Comparison of ENCODE assay signal across 9 mouse cellular contexts in genomic region chr4:58206115-58206945, GRCm38 (mm10). TPM values are rescaled to one million over a fixed set of nuclear protein-coding genes. Genes with fewer than 3 reads are reported as not detected.
DNase-seq lines count a peak whose midpoint lies in the region; ATAC-seq lines count a peak whose summit lies in the region.
"Had no signal": no experiment of that assay in that cellular context is flagged by ENCODE, and none has a peak within 500 bp of the region (broad histone marks: within the 10 kb centered on the region; RNA-seq: fewer than 3 reads in every experiment).

Gene Svep1 (minus strand): TSS chr4:58206859.

- peak within 1 kb of the TSS; percentile 41 for H3K4me3 ChIP-seq in forebrain, embryonic 14.5 days (ENCODE audit: low read depth, low read length)
- H3K4me3 ChIP-seq in limb, embryonic 12.5 days (replicated peaks), result peak within 1 kb of the TSS; percentile 65
- peak within 1 kb of the TSS; percentile 50 for H3K4me3 ChIP-seq in midbrain, embryonic 12.5 days

- peak within 1 kb of the TSS; percentile 43 for H3K9ac ChIP-seq in forebrain, embryonic 14.5 days (ENCODE audit: low read length)
- H3K9ac ChIP-seq in limb, embryonic 12.5 days (replicated peaks), result peak within 1 kb of the TSS; percentile 69
- peak within 1 kb of the TSS; percentile 49; the same call in 1 of the 2 replicates for H3K9ac ChIP-seq in midbrain, embryonic 12.5 days (replicated peaks)

- no peaks in the 10 kb centered on the region for H3K4me1 ChIP-seq in forebrain, embryonic 14.5 days (ENCODE audit: control insufficient read depth, insufficient read depth, low read length)
- peaks cover 18% of the 10 kb centered on the region for H3K4me1 ChIP-seq in limb, embryonic 12.5 days (replicated peaks)
- peaks cover 13% of the 10 kb centered on the region for H3K4me1 ChIP-seq in midbrain, embryonic 12.5 days

- 1% methylated on average over 46 of the region's 47 CpGs for WGBS in forebrain, embryonic 14.5 days
- WGBS in limb, embryonic 12.5 days, result under 1% methylated on average over 47 of the region's 47 CpGs
- under 1% methylated on average over 47 of the region's 47 CpGs for WGBS in midbrain, embryonic 12.5 days

- no peak within 1 kb of the TSS for H3K27ac ChIP-seq in forebrain, embryonic 14.5 days (ENCODE audit: low read depth, low read length)
- peak within 1 kb of the TSS; percentile 64 for H3K27ac ChIP-seq in limb, embryonic 12.5 days
- no peak within 1 kb of the TSS for H3K27ac ChIP-seq in midbrain, embryonic 12.5 days (replicated peaks)
- H3K27ac ChIP-seq: macrophage had no signal

- no peaks in the 10 kb centered on the region for H3K36me3 ChIP-seq in forebrain, embryonic 14.5 days (ENCODE audit: control insufficient read depth, insufficient read depth, low read length)
- no peaks in the 10 kb centered on the region for H3K36me3 ChIP-seq in limb, embryonic 12.5 days
- no peaks in the 10 kb centered on the region for H3K36me3 ChIP-seq in midbrain, embryonic 12.5 days

- H3K4me2 ChIP-seq in forebrain, embryonic 14.5 days (ENCODE audit: low read length), result peak within 1 kb of the TSS; percentile 87
- H3K4me2 ChIP-seq in limb, embryonic 12.5 days, result peak within 1 kb of the TSS; percentile 97
- peak within 1 kb of the TSS; percentile 89 for H3K4me2 ChIP-seq in midbrain, embryonic 12.5 days (replicated peaks)

- peak; percentile 49 for ATAC-seq in cerebellum, adult (ENCODE audit: insufficient number of reproducible peaks, low FRiP score, low TSS enrichment)
- peak; percentile 55 for ATAC-seq in forebrain, embryonic 14.5 days
- ATAC-seq in hematopoietic stem cell, adult 5-6 weeks (replicated peaks in 1 of 2; ENCODE audit: insufficient read depth in 1 of 2, low FRiP score in 2 of 2, low TSS enrichment in 1 of 2, low read depth in 1 of 2, poor library complexity in 2 of 2, severe bottlenecking in 2 of 2), result peak; percentile 37 to 71; a peak in 2 of 4 replicates
- peak; percentile 68 for ATAC-seq in limb, embryonic 12.5 days (ENCODE audit: insufficient number of reproducible peaks, insufficient read depth, low FRiP score, low TSS enrichment, low read depth)
- peak; percentile 69 for ATAC-seq in midbrain, embryonic 12.5 days (ENCODE audit: low FRiP score, low read depth)

- DNase-seq in kidney, adult 11 months, result peak; percentile 13
- DNase-seq in kidney, adult 9 months, result no peak
- DNase-seq in forebrain, embryonic 14.5 days (ENCODE audit: low spot score), result peak; percentile 21
- DNase-seq in urinary bladder, postnatal 36 days (ENCODE audit: low spot score in 2 of 2), result peak; percentile 36 to 48

- peaks cover 21% of the 10 kb centered on the region for H3K27me3 ChIP-seq in forebrain, embryonic 14.5 days (replicated peaks; ENCODE audit: control insufficient read depth, insufficient read depth, low read length)
- H3K27me3 ChIP-seq in limb, embryonic 12.5 days, result no peaks in the 10 kb centered on the region; the same call in none of the 2 replicates
- H3K27me3 ChIP-seq in midbrain, embryonic 12.5 days, result peaks cover 29% of the 10 kb centered on the region

- H3K9me3 ChIP-seq in forebrain, embryonic 14.5 days (replicated peaks; ENCODE audit: control insufficient read depth, low read length), result no peaks in the 10 kb centered on the region
- no peaks in the 10 kb centered on the region for H3K9me3 ChIP-seq in limb, embryonic 12.5 days
- H3K9me3 ChIP-seq in midbrain, embryonic 12.5 days, result no peaks in the 10 kb centered on the region

RNA-seq across cellular contexts. Expression of gene Svep1, which starts in this region (rescaled TPM):
- 0.29 and 0.51 TPM in 2 replicates for polyA plus RNA-seq in forebrain, embryonic 14.5 days (2014; fragmentation: Nextera tagmentation; extraction: Ambion mirVana)
- total RNA-seq in hematopoietic stem cell, adult 5-6 weeks (2017), result 0.10 and 0.19 TPM in 2 replicates
- 3.9 and 4.6 TPM in 2 replicates for polyA plus RNA-seq in limb, embryonic 12.5 days (2016; fragmentation: Nextera tagmentation; extraction: Ambion mirVana)
- polyA plus RNA-seq in midbrain, embryonic 12.5 days (2016; fragmentation: Nextera tagmentation; extraction: Ambion mirVana), result 2.5 and 4.0 TPM in 2 replicates
- polyA plus RNA-seq: macrophage had no signal

Comparison
In these comparisons a context has a peak if more than half of its experiments do, and no peak if none do; other contexts are left out.
1. Peak in DNase-seq, ATAC-seq, H3K4me3 ChIP-seq, H3K9ac ChIP-seq and H3K4me2 ChIP-seq in forebrain, embryonic 14.5 days; RNA of the gene not detected or under 1 TPM.
2. Peak in ATAC-seq in hematopoietic stem cell, adult 5-6 weeks; RNA of the gene not detected or under 1 TPM.